Mouse (Mus musculus) CH12.LX (cell line): ENCODE measurements around the gene Hebp1. TPM values are rescaled to one million over a fixed set of nuclear protein-coding genes. Genes with fewer than 3 reads are reported as not detected.

ENCODE experiments used
- DNase-seq: peaks from one replicate; pipeline ENCODE4 v3.0.0-alpha.2; 2013; ENCODE audit errors: extremely low read depth
- H3K27ac ChIP-seq: 2 replicates; pipeline ENCODE4 v1.5.1; 2012; ENCODE audit warnings: low read depth, mild to moderate bottlenecking, control low read depth, moderate library complexity; ENCODE audit not compliant: insufficient read depth
- H3K27me3 ChIP-seq: replicated peaks from 2 replicates; pipeline ENCODE3; 2012; ENCODE audit warnings: inconsistent platforms
- H3K36me3 ChIP-seq, 2 experiments: replicated peaks in 1 of 2; 2 replicates each; pipeline versions ENCODE3 to v1.6.1; 2012; ENCODE audit warnings: inconsistent platforms in 1 of 2, low read length in 1 of 2, mild to moderate bottlenecking in 1 of 2, mixed read lengths in 1 of 2, moderate library complexity in 1 of 2; ENCODE audit not compliant: control insufficient read depth in 1 of 2, insufficient read depth in 1 of 2
- H3K4me1 ChIP-seq, 2 experiments: 2 replicates each; pipeline ENCODE4 v1.6.1; 2012; ENCODE audit warnings: inconsistent platforms in 1 of 2, moderate library complexity in 1 of 2; ENCODE audit not compliant: insufficient read depth in 2 of 2, control insufficient read depth in 1 of 2
- H3K4me2 ChIP-seq: 2 replicates; pipeline ENCODE4 v1.6.1; 2012; ENCODE audit warnings: low read depth, mild to moderate bottlenecking, control low read depth; ENCODE audit not compliant: poor library complexity, insufficient read depth, severe bottlenecking
- H3K4me3 ChIP-seq, 3 experiments: fragments of 150-350 bp in 1 of 3; sonication (generic) in 1 of 3; replicated peaks in 1 of 3; 2 replicates each; pipeline versions ENCODE3 to v1.5.1; 2011 to 2012; ENCODE audit warnings: low read depth in 2 of 3, low read length in 2 of 3, mild to moderate bottlenecking in 2 of 3, moderate library complexity in 2 of 3, control low read depth in 1 of 3, improper control_type of control experiment in 1 of 3, inconsistent platforms in 1 of 3, mixed read lengths in 1 of 3; ENCODE audit not compliant: poor library complexity in 1 of 3
- H3K79me2 ChIP-seq: replicated peaks from 2 replicates; pipeline ENCODE4 v1.6.1; 2012; ENCODE audit warnings: mild to moderate bottlenecking, moderate library complexity; ENCODE audit not compliant: control insufficient read depth, poor library complexity, insufficient read depth, severe bottlenecking; ENCODE audit errors: extremely low read depth
- H3K9ac ChIP-seq: 2 replicates; pipeline ENCODE4 v1.6.1; 2012; ENCODE audit warnings: low read depth, mild to moderate bottlenecking, control low read depth, moderate library complexity; ENCODE audit not compliant: insufficient read depth
- H3K9me3 ChIP-seq: replicated peaks from 2 replicates; pipeline ENCODE3; 2012; ENCODE audit warnings: low read length, inconsistent platforms, mixed read lengths
- CHD1 ChIP-seq: IDR thresholded peaks from 2 replicates; pipeline ENCODE4 v1.6.1; 2012; ENCODE audit warnings: low read depth, low read length, improper control_type of control experiment, inconsistent platforms
- CHD2 ChIP-seq: IDR thresholded peaks from 2 replicates; pipeline ENCODE4 v1.6.1; 2011; ENCODE audit warnings: low read length, improper control_type of control experiment
- E2F4 ChIP-seq: IDR thresholded peaks from 2 replicates; pipeline ENCODE4 v1.6.1; 2011; ENCODE audit warnings: low read depth, low read length, improper control_type of control experiment; ENCODE audit not compliant: insufficient replicate concordance
- ELF1 ChIP-seq: IDR thresholded peaks from 2 replicates; pipeline ENCODE4 v1.6.1; 2014; ENCODE audit warnings: low read depth, mild to moderate bottlenecking, inconsistent platforms, low read length, improper control_type of control experiment
- EP300 ChIP-seq: IDR thresholded peaks from 2 replicates; pipeline ENCODE4 v1.6.1; 2011; ENCODE audit warnings: low read length, improper control_type of control experiment
- IRF4 ChIP-seq: IDR thresholded peaks from 2 replicates; pipeline ENCODE4 v1.6.1; 2014; ENCODE audit warnings: low read depth, mild to moderate bottlenecking, inconsistent platforms, low read length, improper control_type of control experiment
- JUND ChIP-seq: conservative IDR thresholded peaks from 2 replicates; pipeline ENCODE4 v1.6.1; 2011; ENCODE audit warnings: low read depth, low read length, improper control_type of control experiment
- KAT2A ChIP-seq: IDR thresholded peaks from 2 replicates; pipeline ENCODE4 v1.6.1; 2012; ENCODE audit warnings: low read length, improper control_type of control experiment, inconsistent platforms; ENCODE audit not compliant: insufficient replicate concordance
- MXI1 ChIP-seq: IDR thresholded peaks from 2 replicates; pipeline ENCODE4 v1.6.1; 2011; ENCODE audit warnings: mild to moderate bottlenecking, low read depth, low read length, improper control_type of control experiment
- MYC ChIP-seq: IDR thresholded peaks from 2 replicates; pipeline ENCODE4 v1.6.1; 2011; ENCODE audit warnings: low read depth, mild to moderate bottlenecking, improper control_type of control experiment, low read length
- NELFE ChIP-seq: IDR thresholded peaks from 2 replicates; pipeline ENCODE4 v1.6.1; 2011; ENCODE audit warnings: low read depth, low read length, improper control_type of control experiment
- POLR2AphosphoS2 ChIP-seq: IDR thresholded peaks from 2 replicates; pipeline ENCODE4 v1.6.1; 2011; ENCODE audit warnings: low read depth, low read length, improper control_type of control experiment
- RAD21 ChIP-seq: IDR thresholded peaks from 2 replicates; pipeline ENCODE4 v1.6.1; 2011; ENCODE audit warnings: low read depth, mild to moderate bottlenecking, low read length, improper control_type of control experiment, moderate library complexity
- SIN3A ChIP-seq: IDR thresholded peaks from 2 replicates; pipeline ENCODE4 v1.6.1; 2012; ENCODE audit warnings: low read length, improper control_type of control experiment, inconsistent platforms
- TCF12 ChIP-seq: IDR thresholded peaks from 2 replicates; pipeline ENCODE4 v1.6.1; 2014; ENCODE audit warnings: low read depth, mild to moderate bottlenecking, inconsistent platforms, low read length, improper control_type of control experiment
- USF1 ChIP-seq: IDR thresholded peaks from 2 replicates; pipeline ENCODE4 v1.6.1; 2014; ENCODE audit warnings: low read depth, mild to moderate bottlenecking, inconsistent platforms, low read length, improper control_type of control experiment
- USF2 ChIP-seq: conservative IDR thresholded peaks from 2 replicates; pipeline ENCODE4 v1.6.1; 2011; ENCODE audit warnings: low read depth, low read length, improper control_type of control experiment
- ZNF384 ChIP-seq: IDR thresholded peaks from 2 replicates; pipeline ENCODE4 v1.6.1; 2012; ENCODE audit warnings: low read depth, low read length, improper control_type of control experiment, inconsistent platforms
- dilution Hi-C: fragments of 300-500 bp; cut with MboI; formaldehyde crosslinking; loops from 2 replicates; pipeline ENCODE4 v1.14.3; 2020; ENCODE audit warnings: low sequenced_read_pairs; ENCODE audit not compliant: extremely low pct_unique_long_range_greater_than_20kb, extremely low pct_ligation_motif_present
- in situ Hi-C: fragments of 300-500 bp; cut with MboI; formaldehyde crosslinking; loops from 3 replicates; pipeline ENCODE4 v1.14.3; 2019; ENCODE audit warnings: low sequenced_read_pairs, low pct_ligation_motif_present, low pct_unique_long_range_greater_than_20kb, mixed read lengths
- polyA plus RNA-seq: library from polyadenylated mRNA; unstranded; fragments of >175 nt; gene quantifications from 2 replicates; pipeline ENCODE4 v1.2.1, GENCODE M21; 2012; ENCODE audit warnings: low read depth; ENCODE audit not compliant: insufficient read length
- total RNA-seq, 2 experiments: library from RNA; depleted of rRNA; stranded (reverse); fragments of 300-350 nt in 1 of 2; fragments of >200 nt in 1 of 2; gene quantifications; 2 replicates each; pipeline ENCODE4 v1.2.3; 2012 to 2014

Gene Hebp1
- total and polyA plus RNA-seq, 3 experiments = not detected

- in situ Hi-C loops = no loop called here
- H3K4me2 ChIP-seq = no peak overlapping the region
- no peak for TF ChIP-seq USF2
- no peak for TF ChIP-seq TCF12
- no peak for TF ChIP-seq POLR2AphosphoS2
- no peak for TF ChIP-seq EP300
- TF ChIP-seq MXI1 = no peak
- no peak for TF ChIP-seq SIN3A
- TF ChIP-seq MYC = no peak
- TF ChIP-seq CHD2 = no peak
- TF ChIP-seq E2F4 = no peak
- TF ChIP-seq, all 38 proteins: peak for 0
- dilution Hi-C loops = no loop called here
- Histone ChIP-seq H3K4me1 (peaks cover 0 to 7% of the 10 kb centered on the region in 2 experiments; a peak in 1 of 4 replicates), H3K36me3 (no peaks in the 10 kb centered on the region), H3K9me3 (no peaks in the 10 kb centered on the region), H3K27me3 (no peaks in the 10 kb centered on the region), H3K4me3 (no peak overlapping the region), H3K9ac (no peak overlapping the region), H3K79me2 (no peaks in the 10 kb centered on the region), H3K27ac (no peak overlapping the region)
- DNase-seq = no peak
Measured at GRCm38 (mm10) chr6:135166262-135166661, 31.6 kb downstream of the Hebp1 start.

GRCm38 (mm10) chr6:135165706-135166105 is 32.1 kb downstream of the Hebp1 start:
- TF ChIP-seq NELFE = no peak

GRCm38 (mm10) chr6:135165191-135165590 is 32.6 kb downstream of the Hebp1 start:
- Histone ChIP-seq H3K4me1 (peaks cover 0 to 4% of the 10 kb centered on the region in 2 experiments; a peak in 1 of 4 replicates), H3K9me3 (no peaks in the 10 kb centered on the region), H3K9ac (no peak overlapping the region), H3K4me2 (no peak overlapping the region), H3K79me2 (no peaks in the 10 kb centered on the region), H3K27ac (no peak overlapping the region), H3K4me3 (no peak overlapping the region), H3K36me3 (no peaks in the 10 kb centered on the region), H3K27me3 (no peaks in the 10 kb centered on the region)
- TF ChIP-seq ZNF384 = no peak
- TF ChIP-seq ELF1 = no peak
- no peak for TF ChIP-seq TCF12
- TF ChIP-seq SIN3A = no peak
- TF ChIP-seq E2F4 = no peak
- TF ChIP-seq KAT2A = no peak
- TF ChIP-seq CHD1 = no peak
- no peak for TF ChIP-seq JUND
- no peak for TF ChIP-seq USF1
- TF ChIP-seq IRF4 = no peak
- no peak for TF ChIP-seq RAD21
- in situ Hi-C loops = no loop called here
- no peak for DNase-seq
- dilution Hi-C loops = no loop called here

More at GRCm38 (mm10) chr6:135165706-135166105, 32.1 kb downstream of the Hebp1 start:
- H3K27ac ChIP-seq = no peak overlapping the region
- peaks cover 0 to 4% of the 10 kb centered on the region in 2 experiments; a peak in 1 of 4 replicates for H3K4me1 ChIP-seq
- H3K9ac ChIP-seq = no peak overlapping the region
- no peaks in the 10 kb centered on the region for H3K27me3 ChIP-seq
- in situ Hi-C loops (no loop called here), dilution Hi-C loops (no loop called here)
- H3K4me3 ChIP-seq = no peak overlapping the region
- no peaks in the 10 kb centered on the region for H3K36me3 ChIP-seq
- H3K9me3 ChIP-seq = no peaks in the 10 kb centered on the region
- no peak for DNase-seq
- no peaks in the 10 kb centered on the region for H3K79me2 ChIP-seq
- H3K4me2 ChIP-seq = no peak overlapping the region
